Mouse (Mus musculus) kidney, postnatal 14 days (tissue): Measurements from ENCODE around the gene Myom1.

Experiments used
- DNase-seq: peaks from one replicate; pipeline ENCODE4 v3.0.0; 2022; ENCODE audit warnings: mixed read lengths

Gene Myom1

DNA sequence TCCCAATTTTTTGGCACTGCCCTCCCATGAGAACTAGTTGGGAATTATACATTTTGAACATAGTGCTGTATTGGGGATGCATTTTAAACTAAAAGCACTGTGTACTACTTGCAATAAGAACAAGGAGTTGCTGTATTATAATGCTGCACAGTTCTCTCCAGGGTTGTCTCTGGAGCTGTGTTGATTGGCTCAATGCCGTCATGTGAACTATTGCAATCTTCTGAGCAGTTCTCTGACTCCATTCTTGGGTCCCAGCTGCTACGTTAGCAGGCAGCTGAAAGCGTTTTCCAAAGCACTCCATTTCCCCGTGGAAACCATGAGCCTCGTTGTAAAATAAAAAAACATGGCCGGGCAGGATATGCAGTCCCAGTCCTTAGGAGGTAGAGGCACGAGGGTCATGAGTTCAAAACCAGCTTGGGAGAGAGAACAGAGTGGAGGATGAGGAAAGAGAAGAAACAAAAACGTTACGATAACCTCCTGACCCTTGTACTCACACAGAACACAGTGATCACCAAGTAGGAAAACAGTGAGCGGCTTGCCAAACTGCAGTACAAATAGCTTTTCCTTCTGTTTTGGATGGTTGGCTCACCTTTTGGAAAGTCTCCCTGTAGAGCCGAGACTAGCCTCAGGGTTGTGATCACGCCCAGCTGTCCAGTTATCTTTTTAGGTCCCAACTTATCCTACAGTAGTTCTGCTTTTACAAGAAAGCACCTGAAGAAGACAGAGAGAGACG, 60.6 kb downstream of the Myom1 start:
- no peak for DNase-seq

DNA sequence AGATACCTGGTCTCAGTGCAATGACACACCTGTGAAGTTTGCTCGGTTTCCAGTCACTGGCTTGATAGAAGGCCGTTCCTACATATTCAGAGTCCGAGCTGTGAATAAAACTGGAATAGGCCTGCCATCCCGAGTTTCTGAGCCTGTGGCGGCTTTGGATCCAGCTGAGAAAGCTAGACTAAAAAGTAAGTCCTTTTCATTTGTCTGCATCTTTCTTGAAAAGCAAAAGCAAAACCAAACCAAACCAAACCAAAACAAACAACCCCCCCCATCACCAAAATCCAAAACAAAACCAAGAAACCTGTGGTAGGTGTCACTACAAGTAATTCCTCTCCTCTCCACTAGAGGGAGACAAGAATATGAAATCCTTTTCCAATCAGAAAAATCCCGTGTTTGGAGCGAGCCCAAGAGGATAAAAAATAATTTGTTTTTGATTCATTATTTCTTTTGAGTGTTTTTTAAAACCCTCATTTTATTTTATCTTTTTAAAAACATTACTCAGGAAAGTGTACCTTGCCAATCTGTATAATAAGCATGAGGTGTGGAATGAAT, 62.1 kb downstream of the Myom1 start:
- no peak for DNase-seq

DNA sequence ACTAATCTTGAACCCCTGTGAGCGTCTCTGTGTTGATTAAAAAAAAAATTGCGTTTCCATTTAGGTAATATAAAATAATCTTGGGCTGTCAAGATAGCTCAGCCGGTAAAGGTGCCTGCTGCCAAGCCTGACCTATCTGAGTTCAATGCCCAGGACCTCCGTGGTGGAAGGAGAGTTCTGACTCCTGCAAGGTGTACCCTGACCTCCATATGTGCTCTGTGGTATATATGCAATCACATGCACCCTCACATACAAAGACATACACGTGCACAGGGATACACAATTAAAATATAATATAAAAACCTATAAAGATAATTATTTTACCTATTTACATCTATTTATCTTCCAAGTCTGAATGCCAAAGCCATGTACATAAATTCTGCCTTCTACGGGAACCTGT, 62.7 kb downstream of the Myom1 start:
- no peak for DNase-seq

DNA sequence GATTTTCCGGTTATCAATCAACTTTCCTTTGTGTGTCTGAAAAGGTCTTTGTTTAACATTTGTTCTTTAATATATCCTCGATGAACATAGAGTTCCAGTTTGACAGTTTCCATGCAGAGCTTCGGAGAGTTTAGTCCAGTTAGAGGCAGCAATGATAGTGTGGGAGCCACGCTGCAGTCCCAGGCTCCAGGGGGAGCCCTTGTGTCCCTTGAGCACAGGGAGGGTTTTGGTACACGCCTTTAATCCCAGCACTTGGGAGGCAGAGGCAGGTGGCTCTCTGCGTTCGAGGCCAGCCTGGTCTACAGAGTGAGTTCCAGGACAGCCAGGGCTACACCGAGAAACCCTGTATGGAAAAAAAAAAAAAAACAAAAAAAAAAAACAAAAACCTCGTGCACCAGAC, 66.7 kb downstream of the Myom1 start:
- DNase-seq = no peak

DNA sequence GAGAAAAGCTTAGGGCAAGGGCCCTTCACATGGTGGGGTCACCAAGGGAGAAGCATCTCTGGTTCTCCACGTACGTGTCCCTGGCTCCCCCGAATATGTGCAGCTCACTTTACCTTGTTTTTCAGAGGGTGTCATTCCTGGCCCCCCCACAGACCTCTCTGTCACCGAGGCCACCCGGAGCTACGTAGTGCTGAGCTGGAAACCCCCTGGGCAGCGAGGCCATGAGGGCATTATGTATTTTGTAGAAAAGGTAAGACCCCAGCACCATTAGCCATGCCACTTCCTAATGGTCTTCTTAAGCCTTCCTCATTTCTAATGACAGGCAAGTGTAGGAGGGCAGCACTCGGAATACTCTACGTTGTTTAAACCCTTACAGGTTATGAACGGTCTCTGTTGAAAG, 69.5 kb downstream of the Myom1 start:
- no peak for DNase-seq

DNA sequence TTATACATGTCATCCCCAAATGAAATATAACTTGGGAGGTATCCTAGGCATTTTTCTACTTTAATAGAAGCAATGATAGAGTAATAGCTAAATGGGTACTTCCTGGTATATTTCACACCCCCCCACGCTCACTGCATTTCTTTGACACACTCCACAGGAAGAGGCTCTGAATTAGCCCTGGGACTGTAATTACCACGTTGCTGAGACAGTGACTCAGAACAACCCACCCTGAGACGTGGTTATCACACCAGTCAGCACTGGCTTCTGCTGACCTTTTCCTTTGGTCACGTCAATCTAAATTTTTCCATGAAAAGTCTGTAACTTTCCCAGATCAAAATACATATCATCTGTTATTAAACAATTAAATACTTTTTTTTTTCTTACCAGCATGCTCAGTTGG, 72.0 kb downstream of the Myom1 start:
- DNase-seq = no peak

DNA sequence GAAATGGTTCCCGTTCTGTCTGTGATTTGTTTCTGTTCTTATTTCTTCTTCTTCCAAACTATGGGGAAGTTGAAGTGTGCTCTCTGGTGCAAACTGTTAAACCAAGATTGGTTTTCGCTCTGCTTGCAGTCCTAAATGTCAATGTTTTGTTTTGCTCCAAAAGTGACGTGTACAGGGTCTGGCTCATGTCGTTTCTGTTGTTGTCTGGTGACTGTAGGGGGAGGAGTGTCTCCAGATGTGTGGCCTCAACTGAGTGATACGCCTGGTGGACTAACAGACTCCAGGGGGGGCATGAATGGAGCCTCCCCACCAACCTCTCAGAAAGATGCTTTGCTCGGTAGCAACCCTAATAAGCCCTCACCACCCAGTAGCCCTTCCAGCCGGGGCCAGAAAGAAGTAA, 79.6 kb downstream of the Myom1 start:
- no peak for DNase-seq

DNA sequence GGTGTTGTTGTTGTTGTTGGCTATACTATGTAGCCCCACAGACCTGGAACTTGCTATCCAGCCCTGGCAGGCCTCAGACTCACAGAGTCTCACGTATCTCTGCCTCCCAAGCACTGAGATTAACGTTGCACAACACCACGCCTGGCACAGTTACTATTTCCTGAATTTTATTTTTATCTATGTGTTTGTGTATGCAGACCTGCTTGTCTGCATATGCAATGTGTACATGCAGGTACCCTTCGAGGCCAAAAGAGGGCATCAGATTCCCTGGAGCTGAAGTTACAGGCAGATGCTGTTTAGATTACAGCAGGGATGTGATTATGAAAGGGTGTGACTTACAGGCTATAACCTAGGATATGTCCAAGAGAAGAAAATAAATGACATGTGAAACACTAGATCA, 84.5 kb downstream of the Myom1 start:
- no peak for DNase-seq

DNA sequence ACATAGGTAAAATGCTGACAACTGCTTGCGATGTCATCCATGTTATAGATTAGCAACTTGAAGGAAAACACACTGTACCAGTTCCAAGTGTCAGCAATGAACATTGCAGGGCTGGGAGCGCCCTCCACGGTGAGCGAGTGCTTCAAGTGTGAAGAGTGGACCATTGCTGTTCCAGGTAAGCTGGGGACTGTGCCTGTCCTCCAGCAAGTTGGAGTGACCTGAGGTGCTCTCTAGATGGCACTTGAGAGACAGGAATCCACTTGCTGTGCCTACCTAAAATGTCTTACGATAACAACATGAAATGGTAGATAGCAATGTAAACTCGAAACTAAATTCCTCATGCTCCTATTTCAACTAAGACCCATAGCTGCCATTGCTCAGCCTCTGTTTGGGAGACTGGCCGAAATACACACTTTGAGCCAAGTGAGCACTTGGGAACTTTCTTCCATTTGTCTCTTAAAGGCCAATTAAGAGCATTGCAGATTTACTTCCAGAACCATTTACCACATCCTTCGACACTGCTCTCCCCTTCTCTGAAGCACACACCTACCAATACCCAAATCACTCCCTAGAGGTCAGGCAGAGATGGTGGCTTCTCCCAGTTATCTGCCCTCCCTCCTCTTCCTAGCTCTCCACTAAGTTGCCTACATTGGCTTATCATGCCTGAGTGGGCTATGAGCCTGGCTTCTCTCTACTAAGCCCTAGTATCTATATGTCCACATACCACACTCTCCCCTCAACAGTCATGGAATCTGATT, 85.1 kb downstream of the Myom1 start:
- peak; percentile 36 for DNase-seq

DNA sequence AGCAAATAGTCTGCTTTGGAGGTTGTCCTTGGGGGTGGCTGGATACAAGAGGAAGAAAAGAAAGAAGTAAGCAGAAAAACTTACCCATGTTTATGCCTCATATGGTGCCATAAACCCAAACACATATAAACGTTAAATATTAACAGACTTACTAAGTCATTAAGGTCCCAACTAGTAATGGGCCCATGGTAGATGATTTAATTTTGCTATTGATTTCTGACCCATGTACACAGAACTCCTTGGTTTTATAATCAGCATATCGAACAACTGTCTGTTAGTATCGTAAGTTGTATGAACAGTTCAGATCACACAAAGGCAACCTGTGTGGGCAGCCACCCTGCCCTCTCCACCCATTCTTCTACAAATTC, 85.7 kb downstream of the Myom1 start:
- no peak for DNase-seq

DNA sequence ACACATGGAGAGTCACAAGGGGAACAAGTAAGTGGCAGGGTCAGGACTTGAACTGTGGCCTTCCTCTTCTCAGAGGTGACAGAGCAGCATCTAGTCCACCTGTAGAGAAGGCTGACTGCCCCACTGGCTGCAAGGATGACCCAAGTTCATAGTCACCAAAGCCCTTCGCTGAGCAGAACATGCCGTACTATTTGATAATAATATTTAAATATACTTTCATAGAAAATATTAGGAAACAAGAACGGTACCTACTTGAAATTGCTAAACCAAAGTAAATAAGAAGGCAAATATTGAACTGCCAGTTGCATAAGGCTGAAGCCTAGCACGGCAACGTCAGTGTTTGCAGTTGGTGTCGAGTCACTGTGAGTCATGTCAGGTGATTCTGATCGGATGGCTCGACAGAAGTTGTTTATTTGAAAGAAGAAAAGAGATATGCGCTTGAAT, 86.6 kb downstream of the Myom1 start:
- DNase-seq = no peak

DNA sequence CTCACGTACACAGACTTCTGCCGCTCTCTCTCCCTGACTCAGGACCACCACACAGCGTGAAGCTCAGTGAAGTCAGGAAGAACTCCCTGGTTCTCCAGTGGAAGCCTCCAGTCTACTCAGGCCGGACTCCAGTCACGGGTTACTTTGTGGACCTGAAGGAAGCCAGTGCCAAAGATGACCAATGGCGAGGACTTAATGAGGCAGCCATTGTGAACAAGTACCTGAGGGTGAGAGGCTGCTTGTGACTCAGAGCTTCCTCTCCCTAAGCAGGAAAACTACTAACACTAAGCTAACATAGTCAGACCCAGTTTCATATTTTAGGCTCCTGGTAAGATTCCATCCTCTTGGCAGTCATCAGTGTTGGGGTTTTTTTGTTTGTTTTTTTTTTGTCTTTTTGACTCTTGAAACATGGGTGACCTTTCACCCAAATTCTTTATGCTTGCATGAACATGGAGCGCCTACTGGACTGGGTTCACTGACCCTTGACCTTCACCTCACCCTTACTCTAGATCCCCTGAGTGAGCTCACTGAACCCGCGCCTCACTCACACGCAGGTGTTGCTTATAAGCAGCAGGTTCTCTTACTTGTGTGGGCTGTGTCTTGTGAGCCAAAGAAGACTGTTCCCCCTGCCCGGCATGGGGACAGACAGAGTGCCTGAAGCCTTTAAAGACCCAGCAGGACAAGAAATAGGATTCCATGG, 87.5 kb downstream of the Myom1 start:
- peak; percentile 75 for DNase-seq

DNA sequence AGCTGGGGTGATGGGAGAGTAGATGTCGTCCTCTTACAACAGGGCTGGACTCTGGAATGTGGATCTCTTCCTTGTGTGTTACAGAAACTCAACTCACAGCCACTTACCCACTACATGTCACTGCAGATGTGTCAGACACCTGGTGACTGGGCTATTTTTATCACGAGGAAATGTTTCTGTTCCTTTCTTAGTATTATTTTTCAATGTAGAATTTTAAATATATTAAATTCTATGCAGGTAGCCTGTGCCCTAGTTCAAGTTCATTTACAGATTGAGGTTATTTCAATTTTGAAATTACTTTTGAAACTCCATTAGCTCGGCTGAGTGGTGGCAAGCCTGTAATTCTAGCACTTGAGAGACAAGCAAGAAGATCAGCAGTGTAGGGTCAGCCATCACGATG, 88.6 kb downstream of the Myom1 start:
- DNase-seq = no peak

DNA sequence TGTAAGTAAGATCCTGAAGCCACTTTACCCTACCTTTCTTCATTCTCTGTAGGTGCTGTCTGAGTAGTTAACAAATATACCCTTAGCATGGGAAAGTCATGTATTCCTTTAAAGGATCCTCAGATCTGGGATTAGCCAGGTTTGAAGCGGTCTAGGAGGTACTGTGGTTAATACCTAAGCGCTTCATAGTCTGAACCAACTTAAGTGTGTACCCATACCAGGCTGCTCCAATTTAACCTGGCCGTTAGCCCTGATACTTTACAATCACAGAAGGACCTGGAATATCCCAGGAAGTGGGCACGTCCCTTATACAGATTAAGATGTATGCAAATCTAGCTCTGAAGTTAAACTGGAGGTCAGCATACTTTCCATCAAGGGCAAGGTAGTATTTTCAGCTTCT, 89.9 kb downstream of the Myom1 start:
- no peak for DNase-seq

DNA sequence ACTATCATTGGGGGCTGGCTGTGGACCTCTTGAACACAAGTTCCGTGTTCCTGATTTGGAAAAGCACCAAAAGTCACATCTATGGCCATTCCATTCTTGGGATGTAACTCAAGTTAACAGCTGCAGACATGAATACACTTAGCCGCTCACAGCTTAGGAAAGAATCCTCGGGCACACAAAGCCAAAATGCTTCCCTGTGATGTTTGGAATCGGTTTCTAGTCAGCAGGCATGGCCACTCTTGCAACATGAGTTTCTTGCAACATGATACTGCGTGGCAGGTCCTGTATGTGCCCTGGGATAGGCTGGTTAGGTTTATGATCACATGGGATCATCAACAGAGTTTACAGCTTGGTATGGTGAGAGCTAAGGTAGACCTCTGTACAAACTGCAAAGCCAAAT, 91.4 kb downstream of the Myom1 start:
- DNase-seq = no peak

DNA sequence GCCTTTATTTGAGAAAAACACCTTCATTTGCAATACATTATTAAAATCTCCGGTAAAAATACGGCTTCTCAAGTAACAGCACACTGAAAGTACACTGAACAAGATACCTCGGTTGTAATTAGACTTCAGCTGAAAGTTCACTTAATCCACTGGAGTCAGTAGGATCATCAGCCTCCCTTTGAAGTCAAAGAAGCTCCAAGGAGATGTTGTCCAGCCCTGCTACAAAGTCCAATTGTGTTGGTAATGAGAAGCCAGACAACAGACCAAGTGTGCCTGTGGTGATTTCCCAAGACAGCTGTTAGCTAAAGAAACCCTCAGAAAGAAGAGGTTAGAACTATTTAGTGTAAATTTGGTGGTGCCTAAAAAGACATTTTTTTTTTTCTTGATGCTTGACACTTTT, 92.0 kb downstream of the Myom1 start:
- DNase-seq = peak; percentile 58

DNA sequence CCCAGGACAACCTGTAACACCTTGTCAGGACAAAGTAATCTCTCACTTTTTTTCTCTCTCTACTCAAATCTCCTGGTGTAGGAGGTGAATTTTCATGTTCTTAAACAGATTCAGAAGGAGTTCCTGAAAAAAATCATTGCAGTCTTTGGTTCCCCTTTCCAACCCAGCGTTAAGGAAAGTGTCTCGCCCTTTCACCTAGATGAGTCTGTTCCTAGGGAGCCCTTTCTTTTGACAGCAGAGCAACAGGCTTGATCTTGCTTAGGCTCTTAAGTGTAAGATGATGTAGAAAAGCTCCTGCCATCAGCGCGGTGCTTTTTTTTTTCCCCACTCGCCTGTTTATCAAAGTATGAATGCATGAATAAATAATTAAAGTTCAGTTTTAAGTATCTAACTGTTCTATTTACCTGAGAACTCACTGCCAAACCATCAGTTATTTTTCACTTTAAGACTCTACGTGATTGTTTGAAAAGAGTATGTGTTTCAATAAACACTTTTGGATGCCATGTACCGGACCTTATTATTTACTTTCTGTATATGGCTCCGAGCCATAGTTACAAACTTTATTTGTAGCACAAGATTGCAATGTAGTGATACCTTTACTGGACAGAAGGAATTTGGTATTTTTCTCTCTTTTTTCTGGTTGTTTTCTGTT, 94.2 kb downstream of the Myom1 start:
- DNase-seq = no peak

DNA sequence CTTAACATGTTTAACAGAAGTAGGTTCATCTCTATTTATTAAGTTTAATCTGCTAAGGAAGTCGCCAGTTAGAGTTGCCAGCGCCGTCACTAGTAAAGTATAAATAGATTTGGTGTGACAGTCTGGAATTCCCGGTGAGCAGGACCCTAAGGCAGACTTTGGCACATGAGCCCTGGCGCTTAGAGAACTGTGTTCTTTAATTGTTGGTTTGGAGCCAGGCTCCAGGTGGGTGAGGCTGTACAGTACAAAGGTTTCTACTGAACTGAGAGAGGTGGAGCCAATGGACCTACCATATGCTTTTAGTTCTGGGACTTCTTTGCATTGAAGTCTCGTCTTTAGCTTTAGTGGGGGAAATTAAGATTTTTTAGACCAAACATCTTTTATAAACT, 94.8 kb downstream of the Myom1 start:
- DNase-seq = peak; percentile 86

DNA sequence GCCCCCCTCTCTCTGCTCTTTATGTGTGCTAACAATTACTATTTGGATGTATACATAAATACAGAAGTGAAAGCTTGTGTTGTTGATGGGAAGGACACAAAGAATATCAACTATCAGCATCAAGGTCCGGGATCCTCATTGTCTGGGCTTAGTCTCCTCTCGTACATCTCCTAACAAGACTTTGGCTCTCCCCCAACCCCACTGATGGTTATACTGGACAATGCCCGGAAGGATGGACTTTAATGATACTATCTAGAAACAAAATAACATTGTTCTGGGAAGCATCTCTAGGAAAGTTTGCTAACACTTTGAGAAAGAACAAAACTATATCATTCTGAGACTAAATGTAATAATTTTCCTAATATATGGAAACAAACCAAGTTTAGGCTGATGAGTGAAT, 96.2 kb downstream of the Myom1 start:
- peak; percentile 36 for DNase-seq

DNA sequence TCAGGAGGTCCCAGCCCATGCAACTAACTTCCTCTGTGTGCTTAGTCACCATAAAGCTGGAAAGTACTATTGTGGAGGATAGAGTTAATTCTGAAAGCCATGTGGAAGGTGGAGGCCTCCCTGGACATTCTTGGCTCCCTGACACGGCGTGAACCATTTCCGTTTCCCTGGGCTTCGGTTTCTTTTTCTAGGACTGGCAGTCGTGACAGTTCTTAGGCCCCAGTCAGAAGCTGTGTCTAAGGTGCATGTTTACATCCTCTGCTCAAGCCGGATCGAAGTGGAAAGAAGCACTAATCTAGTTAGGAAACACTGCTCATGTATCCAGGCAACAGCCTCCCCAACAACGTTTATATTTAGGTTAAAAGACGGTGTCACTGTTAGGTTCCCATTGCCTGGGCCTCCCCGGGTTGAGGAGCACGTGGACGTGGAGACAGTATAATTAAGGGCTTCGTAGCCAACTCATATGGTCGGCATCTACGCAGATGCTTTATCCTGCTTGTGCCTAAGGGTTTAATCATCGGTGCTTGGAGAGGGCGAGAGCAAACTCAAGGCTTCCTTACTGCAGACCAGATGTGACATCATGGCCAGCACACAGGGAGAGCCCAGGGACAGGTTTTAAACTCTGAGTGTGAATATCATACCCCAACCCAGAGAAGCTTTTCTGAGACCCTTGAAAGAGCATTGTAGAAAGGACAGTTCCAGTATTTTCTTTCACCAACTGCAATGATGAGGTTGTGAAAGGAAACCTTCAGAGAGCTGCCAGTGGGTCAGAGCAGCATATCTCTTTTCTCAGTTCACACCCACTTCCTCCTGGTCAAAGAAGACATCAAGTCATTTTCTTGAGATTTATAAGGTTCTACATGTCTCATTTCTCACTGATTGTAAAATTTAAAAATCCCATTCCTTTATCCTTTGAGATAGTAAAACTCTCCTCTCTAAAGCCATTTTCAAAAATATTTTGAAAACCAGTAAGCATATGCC, 100.4 kb downstream of the Myom1 start:
- DNase-seq = peak; percentile 32

DNA sequence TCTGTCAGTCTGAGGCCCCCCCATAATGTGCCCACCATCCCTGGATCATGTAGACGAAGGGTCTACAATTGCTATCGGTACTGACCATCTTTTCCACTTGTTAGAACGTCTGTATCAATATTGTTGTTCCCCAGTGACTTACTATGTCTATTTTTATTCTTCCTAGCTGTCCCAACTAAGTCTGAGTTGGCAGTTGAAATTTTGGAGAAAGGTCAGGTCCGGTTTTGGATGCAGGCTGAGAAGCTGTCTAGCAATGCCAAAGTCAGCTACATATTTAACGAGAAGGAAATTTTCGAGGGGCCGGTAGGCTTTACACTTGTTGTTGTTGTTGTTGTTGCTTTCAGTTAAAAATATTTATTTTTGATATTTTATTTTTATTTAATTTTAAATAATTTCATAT, 102.9 kb downstream of the Myom1 start:
- DNase-seq = no peak

DNA sequence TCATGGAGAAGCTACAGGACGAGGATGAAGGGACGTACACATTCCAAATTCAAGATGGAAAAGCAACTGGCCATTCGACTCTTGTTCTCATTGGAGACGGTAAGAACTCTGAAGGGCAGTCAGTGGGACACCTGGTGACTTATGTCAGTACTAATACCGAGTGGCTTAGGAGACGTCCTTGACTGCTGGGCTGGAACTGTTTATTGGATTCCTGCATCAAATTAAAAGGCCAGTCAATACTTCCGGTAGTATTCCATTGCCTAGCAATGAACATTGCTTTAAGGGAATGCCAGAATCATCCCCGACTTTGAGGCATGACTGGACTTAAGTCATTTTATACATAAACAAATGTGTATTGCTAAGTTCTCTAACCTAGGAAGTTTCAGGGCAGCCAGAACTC, 103.8 kb downstream of the Myom1 start:
- DNase-seq = peak; percentile 45
